Mouse (Mus musculus): ENCODE data around the gene Olfr221. TPM values are rescaled to one million over a fixed set of nuclear protein-coding genes. Genes with fewer than 3 reads are reported as not detected.

Olfr221 gene
- polyA plus RNA-seq, 1 experiment from 2014 or later, result not detected

GRCm38 (mm10) chr14:52039332-52039731 lies 2.9 kb downstream of the Olfr221 start:
- Histone ChIP-seq H3K27me3 (no peaks in the 10 kb centered on the region; the same call in 1 of the 2 replicates), H3K4me2 (no peak overlapping the region), H3K4me1 (replicated peaks) (no peaks in the 10 kb centered on the region), H3K27ac (no peak overlapping the region), H3K36me3 (no peaks in the 10 kb centered on the region), H3K4me3 (replicated peaks) (no peak overlapping the region), H3K9ac (no peak overlapping the region), H3K9me3 (replicated peaks) (no peaks in the 10 kb centered on the region)
- ATAC-seq (ENCODE audit: low read depth) (no peak), DNase-seq (no peak)
- 64% methylated on average over 5 of the region's 5 CpGs for WGBS (ENCODE audit: insufficient replicate concordance)

GRCm38 (mm10) chr14:52035926-52036325 lies 6.3 kb downstream of the Olfr221 start:
- ATAC-seq (ENCODE audit: low read depth) (peak; percentile 18; the same call in 1 of the 2 replicates), DNase-seq (no peak)
- no peak overlapping the region for H3K4me3 ChIP-seq (replicated peaks)
- no peaks in the 10 kb centered on the region for H3K4me1 ChIP-seq (replicated peaks)
- no peak overlapping the region for H3K9ac ChIP-seq
- no peak overlapping the region for H3K27ac ChIP-seq
- no peaks in the 10 kb centered on the region for H3K36me3 ChIP-seq
- no peaks in the 10 kb centered on the region; the same call in 1 of the 2 replicates for H3K27me3 ChIP-seq
- no peaks in the 10 kb centered on the region for H3K9me3 ChIP-seq (replicated peaks)
- 62% methylated on average over 6 of the region's 6 CpGs for WGBS (ENCODE audit: insufficient replicate concordance)
- no peak overlapping the region for H3K4me2 ChIP-seq

- no peaks in the 10 kb centered on the region for H3K27me3 ChIP-seq
- DNase-seq (no peak), ATAC-seq (ENCODE audit: low read depth) (no peak)
- H3K9ac ChIP-seq, result no peak overlapping the region
- no peak overlapping the region for H3K4me2 ChIP-seq
- H3K9me3 ChIP-seq (replicated peaks), result no peaks in the 10 kb centered on the region
- H3K27ac ChIP-seq, result no peak overlapping the region
- 73% methylated on average over 4 of the region's 4 CpGs for WGBS (ENCODE audit: insufficient replicate concordance)
- H3K36me3 ChIP-seq, result no peaks in the 10 kb centered on the region
- H3K4me1 ChIP-seq (replicated peaks), result peaks cover 44% of the 10 kb centered on the region
- no peak overlapping the region for H3K4me3 ChIP-seq (replicated peaks)
Measured at GRCm38 (mm10) chr14:52026342-52026741, 15.9 kb downstream of the Olfr221 start.

DNA sequence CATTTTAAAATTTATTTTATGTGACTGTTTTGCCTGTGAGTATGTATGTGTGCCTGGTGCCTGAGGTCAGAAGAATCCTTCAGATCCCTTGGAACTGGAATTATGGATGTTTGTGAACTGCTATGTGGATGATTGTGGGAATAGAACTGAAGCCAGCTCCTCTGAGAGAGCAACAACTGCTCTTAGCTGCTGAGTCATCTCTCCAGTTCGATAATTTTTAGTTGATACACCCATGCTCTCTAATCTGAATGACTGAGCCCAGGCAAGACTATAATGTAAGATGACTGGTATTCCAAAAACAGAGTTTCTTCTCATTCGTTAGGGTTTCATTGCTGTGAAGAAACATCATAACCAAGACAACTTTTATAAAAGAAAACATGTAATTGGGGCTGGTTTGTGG lies 18.1 kb downstream of the Olfr221 start:
- peaks cover 54% of the 10 kb centered on the region for H3K4me1 ChIP-seq (replicated peaks)
- peak overlapping the region; percentile 97 for H3K27ac ChIP-seq
- 0 out of 2 replicates have a peak overlapping the region, but pooled peaks have one; percentile 92 for H3K9ac ChIP-seq
- H3K9me3 ChIP-seq (replicated peaks), result no peaks in the 10 kb centered on the region
- H3K4me2 ChIP-seq, result peak overlapping the region; percentile 88
- WGBS (ENCODE audit: insufficient replicate concordance), result 42% methylated on average over 2 of the region's 2 CpGs
- peak overlapping the region; percentile 17; the same call in 1 of the 2 replicates for H3K4me3 ChIP-seq (replicated peaks)
- no peaks in the 10 kb centered on the region for H3K27me3 ChIP-seq
- ATAC-seq (ENCODE audit: low read depth) (peak; percentile 24; the same call in 1 of the 2 replicates), DNase-seq (no peak)
- no peaks in the 10 kb centered on the region for H3K36me3 ChIP-seq

DNA sequence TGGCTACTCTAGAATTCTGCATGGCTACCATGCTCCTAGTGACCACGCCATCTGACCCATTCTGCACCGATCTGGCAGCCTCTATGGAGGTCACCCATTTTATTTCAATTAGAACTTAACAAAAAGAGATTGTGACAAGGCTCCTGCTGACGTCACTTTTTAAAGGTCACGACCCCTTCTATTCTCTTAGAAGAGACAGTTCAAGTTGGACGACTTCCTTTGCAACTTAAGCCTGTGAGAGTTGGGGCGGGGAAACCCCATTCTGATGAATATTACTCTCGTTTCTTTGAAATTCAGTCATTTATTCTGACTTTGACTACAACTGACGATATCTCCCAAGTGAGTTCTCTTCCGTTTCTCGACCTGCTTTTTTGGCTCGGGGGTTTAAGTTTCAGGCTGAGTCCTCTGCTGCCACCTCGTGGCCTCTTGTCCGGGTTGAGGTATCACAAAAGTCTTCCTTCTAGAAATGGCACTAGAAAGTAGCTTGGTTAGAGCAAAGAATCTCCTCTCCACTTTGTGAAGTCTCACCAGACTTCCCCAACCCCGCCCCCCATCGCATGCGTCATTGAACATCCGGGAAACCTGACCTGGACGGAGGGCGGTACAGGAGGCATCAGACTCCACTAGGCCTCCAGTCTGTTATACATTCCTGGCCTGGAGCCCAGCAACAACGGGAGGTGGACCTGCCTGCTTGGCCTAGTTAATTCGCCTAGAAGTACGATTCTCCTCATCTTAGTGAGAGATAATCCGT lies 19.4 kb downstream of the Olfr221 start:
- Histone ChIP-seq H3K9ac (peak overlapping the region; percentile 92), H3K4me1 (replicated peaks) (peaks cover 66% of the 10 kb centered on the region), H3K27me3 (no peaks in the 10 kb centered on the region), H3K36me3 (peaks cover 5% of the 10 kb centered on the region; the same call in 1 of the 2 replicates), H3K4me2 (peak overlapping the region; percentile 88), H3K9me3 (replicated peaks) (no peaks in the 10 kb centered on the region), H3K4me3 (replicated peaks) (peak overlapping the region; percentile 34), H3K27ac (peak overlapping the region; percentile 97)
- peak; percentile 76 for DNase-seq
- WGBS (ENCODE audit: insufficient replicate concordance), result 7% methylated on average over 23 of the region's 23 CpGs
- peak; percentile 29 for ATAC-seq (ENCODE audit: low read depth)

DNA sequence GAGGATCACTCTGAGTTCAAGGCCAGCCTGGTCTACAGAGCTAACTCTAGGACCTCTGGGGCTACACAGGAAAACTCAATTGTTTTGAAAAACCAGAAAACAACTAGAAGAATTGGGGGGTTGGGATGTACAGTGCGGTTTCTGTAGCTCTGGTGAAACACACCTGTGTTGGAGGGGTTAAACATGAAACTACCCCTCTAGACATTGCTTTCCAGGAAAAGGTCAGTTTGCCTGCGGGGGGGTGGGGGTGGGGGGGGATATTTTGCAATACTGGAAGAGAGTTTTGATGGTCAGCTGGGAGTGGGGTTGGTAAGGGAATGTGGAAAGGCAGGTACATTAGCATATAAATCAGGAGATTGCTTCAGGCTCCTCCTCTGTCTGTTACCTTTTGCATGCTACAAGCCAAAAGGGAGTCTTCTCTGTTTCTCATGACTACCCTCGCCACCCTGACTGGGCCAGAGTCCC lies 20.0 kb downstream of the Olfr221 start:
- Histone ChIP-seq H3K4me1 (replicated peaks) (peaks cover 72% of the 10 kb centered on the region), H3K9ac (peak overlapping the region; percentile 92)
- WGBS (ENCODE audit: insufficient replicate concordance), result 61% methylated on average over 3 of the region's 3 CpGs

DNA sequence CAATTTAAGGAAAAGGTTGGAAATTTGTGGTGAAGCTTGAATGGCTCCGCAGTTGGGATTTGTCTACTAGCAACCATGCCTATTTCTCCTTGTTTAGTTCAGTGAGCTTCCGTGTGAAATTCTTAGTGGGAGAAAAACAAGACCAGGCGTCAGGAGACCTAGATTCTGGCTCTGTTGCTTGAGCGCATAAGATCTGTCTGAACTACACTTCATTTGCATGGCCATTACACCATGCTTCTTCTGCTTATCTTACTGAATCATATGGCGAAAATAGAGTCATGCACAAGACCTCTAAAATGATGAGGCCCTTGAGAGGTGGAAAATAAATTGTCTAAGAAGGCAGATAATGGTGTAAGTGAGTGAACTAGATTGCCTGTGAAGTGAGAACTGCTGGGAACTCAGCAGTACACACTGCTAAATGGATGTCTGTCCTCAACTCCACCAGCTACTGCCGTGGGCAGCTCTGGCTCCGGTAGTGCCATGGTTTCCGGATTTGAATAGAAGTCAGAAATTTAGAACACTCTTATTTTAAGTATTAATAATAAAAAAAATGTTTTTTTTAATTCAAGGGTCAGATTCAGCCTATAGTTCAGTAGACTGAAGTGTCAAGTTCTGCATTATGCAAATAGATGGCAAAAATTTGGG lies 20.6 kb downstream of the Olfr221 start:
- H3K4me2 ChIP-seq, result peak overlapping the region; percentile 88
- DNase-seq (no peak), ATAC-seq (ENCODE audit: low read depth) (peak; percentile 4; the same call in 1 of the 2 replicates)
- peak overlapping the region; percentile 92 for H3K9ac ChIP-seq
- 48% methylated on average over 8 of the region's 8 CpGs for WGBS (ENCODE audit: insufficient replicate concordance)
- peaks cover 5% of the 10 kb centered on the region; the same call in 1 of the 2 replicates for H3K36me3 ChIP-seq
- peak overlapping the region; percentile 97 for H3K27ac ChIP-seq
- H3K27me3 ChIP-seq, result no peaks in the 10 kb centered on the region
- H3K4me3 ChIP-seq (replicated peaks), result peak overlapping the region; percentile 77; the same call in 1 of the 2 replicates
- peaks cover 78% of the 10 kb centered on the region for H3K4me1 ChIP-seq (replicated peaks)
- H3K9me3 ChIP-seq (replicated peaks), result no peaks in the 10 kb centered on the region

More for the DNA sequence above, 20.0 kb downstream of the Olfr221 start:
- peak overlapping the region; percentile 88 for H3K4me2 ChIP-seq
- peaks cover 5% of the 10 kb centered on the region; the same call in 1 of the 2 replicates for H3K36me3 ChIP-seq
- DNase-seq (no peak), ATAC-seq (ENCODE audit: low read depth) (no peak)
- no peaks in the 10 kb centered on the region for H3K27me3 ChIP-seq
- no peaks in the 10 kb centered on the region for H3K9me3 ChIP-seq (replicated peaks)
- H3K27ac ChIP-seq, result peak overlapping the region; percentile 97
- H3K4me3 ChIP-seq (replicated peaks), result peak overlapping the region; percentile 34

DNA sequence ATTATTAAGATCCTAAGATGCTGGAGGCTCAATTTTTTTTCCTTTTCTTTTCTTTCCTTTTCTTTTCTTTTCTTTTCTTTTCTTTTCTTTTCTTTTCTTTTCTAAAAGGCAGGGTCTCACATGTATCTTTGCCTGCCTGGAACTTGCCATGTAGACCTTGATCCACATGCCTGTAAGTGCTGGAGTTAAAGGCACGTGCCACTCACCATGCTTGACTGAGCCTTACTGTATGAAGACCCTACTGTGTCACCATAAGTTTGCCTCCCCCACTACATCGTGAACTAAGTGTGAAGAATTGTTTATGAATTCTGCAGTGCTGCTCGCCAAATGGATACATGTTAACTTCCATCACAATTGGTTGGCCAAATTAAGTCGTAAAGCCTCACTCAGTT lies 21.1 kb downstream of the Olfr221 start:
- H3K27me3 ChIP-seq, result no peaks in the 10 kb centered on the region
- 67% methylated on average over 4 of the region's 4 CpGs for WGBS (ENCODE audit: insufficient replicate concordance)
- no peaks in the 10 kb centered on the region for H3K9me3 ChIP-seq (replicated peaks)
- peaks cover 83% of the 10 kb centered on the region for H3K4me1 ChIP-seq (replicated peaks)
- H3K36me3 ChIP-seq, result peaks cover 5% of the 10 kb centered on the region; the same call in 1 of the 2 replicates
- no peak for DNase-seq
- H3K27ac ChIP-seq, result peak overlapping the region; percentile 97
- peak overlapping the region; percentile 88 for H3K4me2 ChIP-seq
- peak overlapping the region; percentile 77 for H3K4me3 ChIP-seq (replicated peaks)
- peak overlapping the region; percentile 92 for H3K9ac ChIP-seq
- no peak for ATAC-seq (ENCODE audit: low read depth)

GRCm38 (mm10) chr14:52020486-52021137 lies 21.6 kb downstream of the Olfr221 start, which contains the start of gene Zfp219:
TSS of gene Zfp219 (minus strand) at chr14:52020733.
- H3K36me3 ChIP-seq, result peaks cover 5% of the 10 kb centered on the region; the same call in 1 of the 2 replicates
- peak within 1 kb of the TSS; percentile 88 for H3K4me2 ChIP-seq
- H3K9ac ChIP-seq, result peak within 1 kb of the TSS; percentile 92
- H3K27ac ChIP-seq, result peak within 1 kb of the TSS; percentile 97
- H3K4me1 ChIP-seq (replicated peaks), result peaks cover 87% of the 10 kb centered on the region
- WGBS (ENCODE audit: insufficient replicate concordance), result 15% methylated on average over 15 of the region's 15 CpGs
- peak; percentile 78 for DNase-seq
- ATAC-seq (ENCODE audit: low read depth), result peak; percentile 74
- H3K27me3 ChIP-seq, result no peaks in the 10 kb centered on the region
- peak within 1 kb of the TSS; percentile 77 for H3K4me3 ChIP-seq (replicated peaks)
- no peaks in the 10 kb centered on the region for H3K9me3 ChIP-seq (replicated peaks)

DNA sequence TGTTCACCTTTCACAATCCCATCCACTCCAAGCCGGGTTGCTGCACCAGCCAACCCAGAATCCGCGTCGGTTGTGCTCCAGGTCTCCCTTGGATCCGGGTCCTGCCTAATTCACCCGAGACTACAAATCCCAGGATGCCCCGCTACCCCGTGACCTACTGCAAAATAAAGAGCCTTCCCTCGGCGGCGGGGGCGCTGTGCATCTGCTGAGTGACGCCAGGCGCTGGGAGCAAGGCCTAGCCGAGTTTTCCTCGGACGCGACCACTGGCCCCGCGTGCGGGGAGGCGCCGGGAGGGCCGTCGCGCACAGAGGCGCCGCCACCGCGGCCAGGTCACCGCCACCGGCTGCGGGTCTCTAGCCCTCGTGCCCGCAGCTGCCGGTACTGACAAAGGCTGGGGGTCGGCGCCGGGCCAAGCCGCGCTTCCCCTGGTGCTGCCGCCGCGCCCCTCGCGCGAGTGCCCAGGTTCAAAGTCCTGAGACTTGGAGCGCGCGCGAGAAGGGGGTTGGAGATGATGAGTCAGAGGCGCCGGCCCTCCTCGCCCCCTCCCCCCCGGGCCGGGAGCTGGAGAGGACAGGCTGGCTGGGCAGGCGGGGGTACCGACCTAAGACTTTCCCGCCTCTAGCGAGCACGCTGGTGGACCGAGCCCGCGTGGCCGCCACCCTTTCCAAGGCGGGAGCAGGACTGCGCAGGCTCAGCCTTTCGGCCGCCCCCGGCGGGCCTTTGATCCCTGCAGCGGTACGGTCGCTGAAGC lies 22.5 kb downstream of the Olfr221 start:
- H3K36me3 ChIP-seq, result peaks cover 5% of the 10 kb centered on the region; the same call in 1 of the 2 replicates
- H3K27me3 ChIP-seq, result no peaks in the 10 kb centered on the region
- peaks cover 87% of the 10 kb centered on the region for H3K4me1 ChIP-seq (replicated peaks)
- H3K4me2 ChIP-seq, result peak overlapping the region; percentile 88
- peak overlapping the region; percentile 92 for H3K9ac ChIP-seq
- under 1% methylated on average over 73 of the region's 74 CpGs for WGBS (ENCODE audit: insufficient replicate concordance)
- peak overlapping the region; percentile 77 for H3K4me3 ChIP-seq (replicated peaks)
- no peaks in the 10 kb centered on the region for H3K9me3 ChIP-seq (replicated peaks)
- DNase-seq (peak; percentile 94), ATAC-seq (ENCODE audit: low read depth) (peak; percentile 80)
- peak overlapping the region; percentile 97 for H3K27ac ChIP-seq

All from liver, embryonic 13.5 days (tissue).